Mouse (Mus musculus) lung, embryonic 14.5 days (tissue): ENCODE results near the gene Aifm3. TPM values are rescaled to one million over a fixed set of nuclear protein-coding genes. Genes with fewer than 3 reads are reported as not detected.

ENCODE experiments used
- ATAC-seq: fragments of 200-750 bp; cut with Nextera tagmentation; 2 replicates; pipeline ENCODE4 v1.8.0; 2017; ENCODE audit warnings: mild to moderate bottlenecking, moderate TSS enrichment, moderate library complexity; ENCODE audit not compliant: insufficient read depth
- DNase-seq: peaks from one replicate; pipeline ENCODE4 v3.0.0-alpha.2; 2015
- H3K27ac ChIP-seq: fragments of 300-500 bp; sonication (generic); 2 replicates; pipeline ENCODE4 v1.5.1; 2014; ENCODE audit warnings: low read depth, mild to moderate bottlenecking, moderate library complexity
- H3K27me3 ChIP-seq: fragments of 300-500 bp; sonication (generic); 2 replicates; pipeline ENCODE4 v1.6.1; 2014; ENCODE audit warnings: low read length, control low read depth; ENCODE audit not compliant: insufficient read depth
- H3K36me3 ChIP-seq: fragments of 300-500 bp; sonication (generic); 2 replicates; pipeline ENCODE4 v1.6.1; 2014; ENCODE audit warnings: control low read depth; ENCODE audit not compliant: insufficient read depth
- H3K4me1 ChIP-seq: fragments of 300-500 bp; sonication (generic); 2 replicates; pipeline ENCODE4 v1.6.1; 2014; ENCODE audit warnings: antibody characterized with exemption, control low read depth; ENCODE audit not compliant: insufficient read depth
- H3K4me2 ChIP-seq: fragments of 300-500 bp; sonication (generic); 2 replicates; pipeline ENCODE4 v1.6.1; 2014; ENCODE audit warnings: mild to moderate bottlenecking
- H3K4me3 ChIP-seq: fragments of 300-500 bp; sonication (generic); 2 replicates; pipeline ENCODE4 v1.5.1; 2014; ENCODE audit warnings: low read depth, low read length
- H3K9ac ChIP-seq: fragments of 300-500 bp; sonication (generic); 2 replicates; pipeline ENCODE4 v1.6.1; 2014
- H3K9me3 ChIP-seq: fragments of 300-500 bp; sonication (generic); 2 replicates; pipeline ENCODE4 v1.6.1; 2016; ENCODE audit warnings: low read depth, low read length, control low read depth
- CTCF ChIP-seq: IDR thresholded peaks from 2 replicates; pipeline ENCODE4 v1.5.1; 2016; ENCODE audit warnings: antibody characterized with exemption, low read depth
- WGBS: fragments of 180-500 bp; shearing (Covaris S2); extraction: QIAGEN DNeasy Blood & Tissue Kit; methylation state at CpG from one replicate; pipeline ENCODE4 v1.1.7; 2014; 5-methylcytosine and 5-hydroxymethylcytosine counted together
- polyA plus RNA-seq: library from polyadenylated mRNA; unstranded; fragments of >200 nt; fragmentation: Nextera tagmentation; extraction: Ambion mirVana; gene quantifications from 2 replicates; pipeline ENCODE4 v1.2.1, GENCODE M21; 2014

The Aifm3 gene
- polyA plus RNA-seq, 1 experiment from 2014 or later = 1.3 TPM

DNA sequence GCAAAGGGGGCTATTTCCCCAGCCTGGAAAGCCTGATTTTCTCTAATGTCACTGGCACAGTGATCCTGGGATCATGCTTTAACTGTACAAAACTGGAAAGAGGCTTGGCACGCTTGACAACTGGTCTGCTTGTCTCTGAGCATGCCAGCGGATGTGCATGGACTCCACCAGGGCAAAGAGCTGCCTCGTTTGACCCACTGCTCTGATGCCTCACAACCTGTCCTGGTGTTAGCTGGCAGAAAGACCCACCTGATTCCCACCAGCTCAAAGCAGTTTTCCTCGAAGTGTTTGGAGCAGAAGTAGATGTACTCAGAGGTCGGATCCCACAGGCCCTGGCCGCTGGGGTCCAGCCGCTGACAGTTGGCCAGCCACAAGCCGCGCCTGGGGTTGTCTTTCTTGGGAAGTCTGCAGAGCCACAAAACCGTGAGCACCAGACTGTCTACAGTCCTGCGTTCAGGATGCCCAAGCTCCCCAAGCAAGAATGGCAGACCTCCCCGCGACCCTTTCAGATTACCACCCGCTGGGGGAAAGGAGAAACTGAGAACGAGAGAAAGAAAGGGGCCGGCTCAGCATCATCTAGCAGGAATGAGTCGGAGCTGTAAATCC, 40.7 kb downstream of the Aifm3 start:
- H3K36me3 ChIP-seq = peaks cover 41% of the 10 kb centered on the region
- DNase-seq (no peak), ATAC-seq (peak; percentile 0; the same call in 1 of the 2 replicates)
- 11% methylated on average over 17 of the region's 17 CpGs for WGBS
- peak overlapping the region; percentile 93 for H3K4me2 ChIP-seq
- peak overlapping the region; percentile 80 for H3K9ac ChIP-seq
- H3K4me1 ChIP-seq = peaks cover 11% of the 10 kb centered on the region; the same call in 1 of the 2 replicates
- no peak for TF ChIP-seq CTCF
- peak overlapping the region; percentile 94 for H3K27ac ChIP-seq
- no peaks in the 10 kb centered on the region for H3K27me3 ChIP-seq
- H3K4me3 ChIP-seq = peak overlapping the region; percentile 68
- H3K9me3 ChIP-seq = no peaks in the 10 kb centered on the region

GRCm38 (mm10) chr16:17530640-17531288, 41.4 kb downstream of the Aifm3 start, which contains the start of gene Thap7:
Gene Thap7 (minus strand): TSS chr16:17531136.
- DNase-seq (peak; percentile 99), ATAC-seq (peak; percentile 96)
- Histone ChIP-seq H3K27me3 (no peaks in the 10 kb centered on the region), H3K4me1 (peaks cover 11% of the 10 kb centered on the region; the same call in 1 of the 2 replicates), H3K4me3 (peak within 1 kb of the TSS; percentile 68), H3K9ac (peak within 1 kb of the TSS; percentile 80), H3K9me3 (no peaks in the 10 kb centered on the region), H3K27ac (peak within 1 kb of the TSS; percentile 94), H3K36me3 (peaks cover 34% of the 10 kb centered on the region), H3K4me2 (peak within 1 kb of the TSS; percentile 93)
- WGBS = under 1% methylated on average over 67 of the region's 67 CpGs
- TF ChIP-seq CTCF = no peak

DNA sequence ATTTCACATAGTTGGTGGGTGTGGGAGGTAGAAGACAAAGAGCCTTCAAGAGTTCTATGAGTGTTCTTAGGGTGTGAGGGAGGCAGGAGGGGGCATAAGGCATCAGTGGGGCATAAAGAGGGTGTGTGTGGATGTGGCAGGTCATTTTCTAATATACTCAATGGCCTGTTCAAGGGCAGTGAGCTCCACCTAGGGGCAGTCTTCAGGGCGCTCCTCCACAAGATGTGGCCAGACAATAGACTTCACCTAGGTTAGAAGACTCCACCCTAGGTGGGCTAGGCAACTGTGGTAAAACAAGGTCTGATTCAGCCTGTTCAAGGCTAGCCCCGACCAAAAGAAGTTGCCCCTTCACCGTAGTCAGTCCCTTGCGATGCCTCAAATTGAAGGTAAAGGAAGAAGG, 42.9 kb downstream of the Aifm3 start:
- peak; percentile 49 for TF ChIP-seq CTCF
- Histone ChIP-seq H3K27me3 (no peaks in the 10 kb centered on the region), H3K4me3 (no peak overlapping the region), H3K9ac (no peak overlapping the region), H3K9me3 (no peaks in the 10 kb centered on the region), H3K4me2 (peak overlapping the region; percentile 93; the same call in 1 of the 2 replicates), H3K36me3 (peaks cover 19% of the 10 kb centered on the region), H3K4me1 (peaks cover 11% of the 10 kb centered on the region; the same call in 1 of the 2 replicates), H3K27ac (no peak overlapping the region)
- DNase-seq = peak; percentile 33
- 50% methylated on average over 4 of the region's 4 CpGs for WGBS
- ATAC-seq = no peak

DNA sequence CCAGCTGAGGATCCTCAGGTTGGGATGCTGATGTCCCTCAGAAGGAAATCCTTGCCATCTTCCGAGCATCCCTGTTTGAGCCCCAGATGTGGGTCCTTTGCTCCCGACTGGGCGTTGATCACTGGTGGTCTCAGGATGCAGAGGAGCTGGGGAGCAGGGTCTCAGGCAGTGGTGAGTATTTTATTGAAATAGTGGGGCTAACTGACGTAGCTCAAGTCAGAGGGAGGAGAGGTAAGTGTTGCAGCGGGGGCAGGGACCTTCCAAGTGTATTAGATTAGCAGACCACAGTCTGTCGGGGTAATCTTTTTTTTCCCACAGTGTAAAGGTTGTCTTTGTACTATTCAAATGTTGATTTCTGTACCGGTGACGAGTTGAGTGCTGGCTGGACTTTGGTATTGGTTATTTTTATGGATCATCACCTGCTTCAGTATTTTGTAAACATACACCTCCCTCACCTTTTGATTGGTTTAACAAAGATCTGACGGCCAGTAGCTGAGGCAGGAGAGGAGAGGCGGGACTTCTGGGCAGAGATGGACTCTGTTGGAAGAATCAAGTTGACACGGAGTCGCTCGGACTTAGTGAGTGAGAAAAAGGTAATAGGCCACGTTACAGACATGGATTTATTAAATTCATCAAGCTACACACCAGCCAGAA, 43.4 kb downstream of the Aifm3 start:
- Histone ChIP-seq H3K9me3 (no peaks in the 10 kb centered on the region), H3K4me2 (no peak overlapping the region), H3K36me3 (peaks cover 14% of the 10 kb centered on the region), H3K9ac (no peak overlapping the region), H3K4me3 (no peak overlapping the region), H3K27ac (no peak overlapping the region), H3K27me3 (no peaks in the 10 kb centered on the region), H3K4me1 (peaks cover 11% of the 10 kb centered on the region; the same call in 1 of the 2 replicates)
- WGBS = 67% methylated on average over 14 of the region's 14 CpGs
- TF ChIP-seq CTCF = no peak
- no peak for ATAC-seq
- DNase-seq = no peak

- 87% methylated on average over 3 of the region's 3 CpGs for WGBS
- TF ChIP-seq CTCF = no peak
- no peaks in the 10 kb centered on the region for H3K27me3 ChIP-seq
Measured at GRCm38 (mm10) chr16:17536584-17536983, 47.2 kb downstream of the Aifm3 start.

GRCm38 (mm10) chr16:17542632-17543031, 53.2 kb downstream of the Aifm3 start:
- Histone ChIP-seq H3K4me3 (no peak overlapping the region), H3K27ac (no peak overlapping the region), H3K4me2 (no peak overlapping the region), H3K4me1 (no peaks in the 10 kb centered on the region), H3K36me3 (no peaks in the 10 kb centered on the region), H3K9ac (no peak overlapping the region), H3K27me3 (no peaks in the 10 kb centered on the region), H3K9me3 (no peaks in the 10 kb centered on the region)
- no peak for ATAC-seq
- no peak for TF ChIP-seq CTCF
- WGBS = 61% methylated on average over 2 of the region's 2 CpGs
- DNase-seq = no peak

More at GRCm38 (mm10) chr16:17536584-17536983, 47.2 kb downstream of the Aifm3 start:
- H3K27ac ChIP-seq = no peak overlapping the region
- H3K4me3 ChIP-seq = no peak overlapping the region
- H3K36me3 ChIP-seq = no peaks in the 10 kb centered on the region
- no peak for ATAC-seq
- no peak overlapping the region for H3K9ac ChIP-seq
- H3K9me3 ChIP-seq = no peaks in the 10 kb centered on the region
- no peak for DNase-seq
- peaks cover 2% of the 10 kb centered on the region; the same call in 1 of the 2 replicates for H3K4me1 ChIP-seq
- no peak overlapping the region for H3K4me2 ChIP-seq

GRCm38 (mm10) chr16:17552837-17553236, 63.4 kb downstream of the Aifm3 start:
- Histone ChIP-seq H3K27me3 (no peaks in the 10 kb centered on the region), H3K36me3 (no peaks in the 10 kb centered on the region), H3K27ac (no peak overlapping the region), H3K4me1 (0 out of 2 replicates have a peak, but pooled peaks cover 4% of the 10 kb centered on the region), H3K4me2 (no peak overlapping the region), H3K9me3 (no peaks in the 10 kb centered on the region), H3K9ac (no peak overlapping the region), H3K4me3 (no peak overlapping the region)
- no peak for TF ChIP-seq CTCF
- ATAC-seq = no peak
- DNase-seq = no peak
- 57% methylated on average over 7 of the region's 7 CpGs for WGBS
